Mouse (Mus musculus) thymus, postnatal 10 days (tissue): ENCODE measurements around the gene Slit1.

Experiments used
- DNase-seq, 2 experiments: peaks; one replicate each; pipeline ENCODE4 v3.0.0; 2021; ENCODE audit warnings: low spot score in 2 of 2

Slit1 gene

GRCm38 (mm10) chr19:41656671-41657070, 86.8 kb downstream of the Slit1 start:
- no peak for DNase-seq

- peak; percentile 51 to 76 for DNase-seq
These were observed 87.5 kb downstream of the Slit1 start for GRCm38 (mm10) chr19:41655970-41656369.

- DNase-seq, result no peak
These were observed 88.2 kb downstream of the Slit1 start for GRCm38 (mm10) chr19:41655089-41655783.

GRCm38 (mm10) chr19:41651967-41652366, 91.5 kb downstream of the Slit1 start:
- no peak for DNase-seq

GRCm38 (mm10) chr19:41649394-41649793, 94.1 kb downstream of the Slit1 start:
- DNase-seq, result peak; percentile 69 to 74

GRCm38 (mm10) chr19:41646947-41647631, 96.4 kb downstream of the Slit1 start:
- peak; percentile 71 to 87 for DNase-seq

- DNase-seq, result no peak
These were observed 100.5 kb downstream of the Slit1 start for GRCm38 (mm10) chr19:41643010-41643409.

GRCm38 (mm10) chr19:41634999-41635398, 108.5 kb downstream of the Slit1 start:
- no peak for DNase-seq

GRCm38 (mm10) chr19:41634099-41634498, 109.4 kb downstream of the Slit1 start:
- DNase-seq, result no peak

GRCm38 (mm10) chr19:41629532-41629931, 113.9 kb downstream of the Slit1 start:
- peak; percentile 35 to 76 for DNase-seq

GRCm38 (mm10) chr19:41628970-41629369, 114.5 kb downstream of the Slit1 start:
- DNase-seq, result no peak

GRCm38 (mm10) chr19:41620366-41621092, 122.9 kb downstream of the Slit1 start:
- no peak for DNase-seq

- no peak for DNase-seq
These were observed 124.6 kb downstream of the Slit1 start for GRCm38 (mm10) chr19:41618771-41619385.

GRCm38 (mm10) chr19:41618153-41618657, 125.3 kb downstream of the Slit1 start:
- no peak for DNase-seq

GRCm38 (mm10) chr19:41617102-41617501, 126.4 kb downstream of the Slit1 start:
- DNase-seq, result no peak

- DNase-seq, result no peak
These were observed 127.2 kb downstream of the Slit1 start for GRCm38 (mm10) chr19:41616274-41616673.

GRCm38 (mm10) chr19:41615606-41616224, 127.8 kb downstream of the Slit1 start:
- DNase-seq, result no peak

GRCm38 (mm10) chr19:41613325-41614087, 130.0 kb downstream of the Slit1 start:
- DNase-seq, result no peak

GRCm38 (mm10) chr19:41611683-41612082, 131.8 kb downstream of the Slit1 start:
- DNase-seq, result no peak

- no peak for DNase-seq
These were observed 137.1 kb downstream of the Slit1 start for GRCm38 (mm10) chr19:41606208-41606987.
